In genomic region chr10:62449364-62450279, GRCm38 (mm10) we compare ENCODE assay signal across 8 mouse cellular contexts. TPM values are rescaled to one million over a fixed set of nuclear protein-coding genes. Genes with fewer than 3 reads are reported as not detected.
DNase-seq lines count a peak whose midpoint lies in the region; ATAC-seq lines count a peak whose summit lies in the region.

TSS of gene 4930507D05Rik (plus strand) at chr10:62449489.
TSS of gene Supv3l1 (minus strand) at chr10:62449738.

- intact Hi-C loops in gastrocnemius, postnatal 14 days (cut with DNase I; ENCODE audit: low total_unique reads): loop anchor here (5.0 kb wide), 1 partner anchor 38 kb away; the partner anchor contains the start of gene Vps26a
- intact Hi-C loops in left cerebral cortex, postnatal 10 days (cut with DNase I): no loop called here

- peak; percentile 93 for ATAC-seq in inflammation-experienced regulatory T-cells, adult 6 months
- peak; percentile 84 for ATAC-seq in megakaryocyte-erythroid progenitor cell, adult 5-6 weeks (replicated peaks; ENCODE audit: low FRiP score, low TSS enrichment, poor library complexity, severe bottlenecking)

- DNase-seq in adrenal gland, adult (ENCODE audit: inconsistent age in 2 of 2, low spot score in 1 of 2): peak; percentile 90 to 98
- peak; percentile 93 for DNase-seq in embryo, embryonic 10.5 days (ENCODE audit: low spot score)
- peak; percentile 90 for DNase-seq in gastrocnemius, postnatal 14 days
- peak; percentile 88 to 92 for DNase-seq in left cerebral cortex, postnatal 10 days (ENCODE audit: extremely low spot score in 1 of 2, low spot score in 2 of 2)
- peak; percentile 88 for DNase-seq in right cerebral cortex, postnatal 25 days
- peak; percentile 87 to 89 for DNase-seq in urinary bladder, postnatal 4 days (ENCODE audit: low spot score in 2 of 2)

RNA-seq across cellular contexts. Expression of gene 4930507D05Rik, which starts in this region (rescaled TPM):
- under 1 TPM; 0.16 to 0.23 TPM for total RNA-seq in gastrocnemius, postnatal 14 days (2021)
- polyA plus RNA-seq in inflammation-experienced regulatory T-cells, adult 6 months (2017; shearing (Covaris generic)): not detected
- total RNA-seq in left cerebral cortex, postnatal 10 days (2021): 1 to 10 TPM; 2.7 to 3.0 TPM
- total RNA-seq in megakaryocyte-erythroid progenitor cell, adult 5-6 weeks (2014; fragmentation: Nextera tagmentation): 1.2 and 1.4 TPM in 2 replicates
- 0.99 and 1.2 TPM in 2 replicates for total RNA-seq in megakaryocyte-erythroid progenitor cell, adult 5-6 weeks (2017)

RNA-seq across cellular contexts. Expression of gene Supv3l1, which starts in this region (rescaled TPM):
- total RNA-seq in gastrocnemius, postnatal 14 days (2021): 10 to 100 TPM; 16.3 to 17.6 TPM
- polyA plus RNA-seq in inflammation-experienced regulatory T-cells, adult 6 months (2017; shearing (Covaris generic)): 10 to 100 TPM in 2 of 3 experiments, 1 to 10 TPM in 1; 5.9 to 15.5 (median 10.5) TPM
- total RNA-seq in left cerebral cortex, postnatal 10 days (2021): 10 to 100 TPM; 20.8 to 25.6 TPM
- 61.9 and 63.9 TPM in 2 replicates for total RNA-seq in megakaryocyte-erythroid progenitor cell, adult 5-6 weeks (2014; fragmentation: Nextera tagmentation)
- total RNA-seq in megakaryocyte-erythroid progenitor cell, adult 5-6 weeks (2017): 60.6 and 72.4 TPM in 2 replicates

Comparison
In these comparisons a context has a peak if more than half of its experiments do, and no peak if none do; other contexts are left out.
1. Peak in every context shown above with its lines: DNase-seq and ATAC-seq.